In the genomic region with DNA sequence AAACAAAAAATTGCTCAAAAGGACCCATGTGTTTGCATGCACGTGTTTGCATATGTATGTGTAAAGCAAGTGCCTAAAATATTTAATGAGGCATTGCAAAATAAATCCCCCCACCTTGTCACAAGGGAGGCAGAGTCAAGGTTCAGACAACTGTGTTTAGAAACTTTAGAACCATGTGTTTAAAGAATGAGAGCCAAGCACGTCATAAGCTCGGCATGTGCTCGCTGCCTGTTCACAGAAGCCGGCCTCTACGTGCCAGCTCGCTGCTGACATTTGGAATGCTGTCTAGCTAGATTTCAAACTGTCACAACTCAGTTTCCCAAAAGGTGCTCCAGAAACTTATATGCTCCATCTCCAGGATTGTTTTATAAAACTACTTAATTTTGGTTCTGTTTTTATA, we compare ENCODE assay signal across 8 mouse cellular contexts. TPM values are rescaled to one million over a fixed set of nuclear protein-coding genes. Genes with fewer than 3 reads are reported as not detected.
DNase-seq lines count a peak whose midpoint lies in the region; ATAC-seq and TF ChIP-seq lines count a peak whose summit lies in the region.

No protein-coding gene starts in this region.

- no peak overlapping the region for H3K9ac ChIP-seq in heart, embryonic 12.5 days
- H3K9ac ChIP-seq in midbrain, postnatal 0 days (replicated peaks; ENCODE audit: low read length, poor library complexity, severe bottlenecking), result no peak overlapping the region
- H3K9ac ChIP-seq in hindbrain, embryonic 14.5 days, result no peak overlapping the region

- no peaks in the 10 kb centered on the region for H3K27me3 ChIP-seq in heart, embryonic 12.5 days (replicated peaks)
- no peaks in the 10 kb centered on the region for H3K27me3 ChIP-seq in midbrain, postnatal 0 days (ENCODE audit: insufficient read depth, low read length)
- no peaks in the 10 kb centered on the region for H3K27me3 ChIP-seq in hindbrain, embryonic 14.5 days (ENCODE audit: control insufficient read depth, insufficient read depth, low read length)

- no peak overlapping the region for H3K4me3 ChIP-seq in heart, embryonic 12.5 days
- no peak overlapping the region for H3K4me3 ChIP-seq in midbrain, postnatal 0 days (ENCODE audit: low read depth, low read length)
- H3K4me3 ChIP-seq in hindbrain, embryonic 14.5 days (replicated peaks; ENCODE audit: low read length), result no peak overlapping the region

- H3K36me3 ChIP-seq in heart, embryonic 12.5 days, result no peaks in the 10 kb centered on the region
- H3K36me3 ChIP-seq in midbrain, postnatal 0 days (ENCODE audit: insufficient read depth, low read length), result no peaks in the 10 kb centered on the region
- no peaks in the 10 kb centered on the region for H3K36me3 ChIP-seq in hindbrain, embryonic 14.5 days (replicated peaks; ENCODE audit: control insufficient read depth, insufficient read depth)

- peak; percentile 25 for DNase-seq in embryo, embryonic 10 days (ENCODE audit: low spot score)
- DNase-seq in embryo, embryonic 9.5 days (ENCODE audit: extremely low spot score), result no peak
- peak; percentile 12 for DNase-seq in brain, embryonic 18.5 days (ENCODE audit: low read depth, low spot score)
- peak; percentile 71 to 76 for DNase-seq in lung, adult 18-20 months
- no peak for DNase-seq in midbrain, postnatal 0 days (ENCODE audit: low spot score)
- DNase-seq in hindbrain, embryonic 14.5 days (ENCODE audit: low spot score), result no peak

- H3K4me1 ChIP-seq in heart, embryonic 12.5 days (replicated peaks), result peaks cover 23% of the 10 kb centered on the region
- no peaks in the 10 kb centered on the region for H3K4me1 ChIP-seq in midbrain, postnatal 0 days (ENCODE audit: insufficient read depth, low read length)
- no peaks in the 10 kb centered on the region for H3K4me1 ChIP-seq in hindbrain, embryonic 14.5 days (replicated peaks; ENCODE audit: control insufficient read depth, insufficient read depth, low read length)

- 23% methylated on average over 7 of the region's 7 CpGs for WGBS in heart, embryonic 12.5 days
- WGBS in midbrain, postnatal 0 days, result 68% methylated on average over 7 of the region's 7 CpGs
- WGBS in hindbrain, embryonic 14.5 days, result 72% methylated on average over 7 of the region's 7 CpGs

- TF ChIP-seq CTCF in midbrain, postnatal 0 days (IDR thresholded peaks at IDR 0.05), result no peak

- H3K4me2 ChIP-seq in heart, embryonic 12.5 days, result 0 out of 2 replicates have a peak overlapping the region, but pooled peaks have one; percentile 19
- H3K4me2 ChIP-seq in midbrain, postnatal 0 days (ENCODE audit: low read depth, low read length, poor library complexity, severe bottlenecking), result no peak overlapping the region
- no peak overlapping the region for H3K4me2 ChIP-seq in hindbrain, embryonic 14.5 days (replicated peaks)

- peak; percentile 59; the same call in 1 of the 2 replicates for ATAC-seq in heart, embryonic 12.5 days (ENCODE audit: insufficient number of reproducible peaks, low FRiP score)
- no peak for ATAC-seq in midbrain, postnatal 0 days (ENCODE audit: low FRiP score)
- ATAC-seq in hindbrain, embryonic 14.5 days (ENCODE audit: low FRiP score), result no peak
- ATAC-seq in granulocyte monocyte progenitor cell, adult 5-6 weeks (replicated peaks; ENCODE audit: poor library complexity, severe bottlenecking), result no peak

- H3K9me3 ChIP-seq in heart, embryonic 12.5 days (replicated peaks), result peaks cover 10% of the 10 kb centered on the region
- no peaks in the 10 kb centered on the region for H3K9me3 ChIP-seq in midbrain, postnatal 0 days (ENCODE audit: low read length)
- H3K9me3 ChIP-seq in hindbrain, embryonic 14.5 days (ENCODE audit: control insufficient read depth, low read length), result no peaks in the 10 kb centered on the region

- peak overlapping the region; percentile 60; the same call in 1 of the 2 replicates for H3K27ac ChIP-seq in heart, embryonic 12.5 days (ENCODE audit: poor library complexity, severe bottlenecking)
- H3K27ac ChIP-seq in midbrain, postnatal 0 days (ENCODE audit: low read depth, low read length), result no peak overlapping the region
- H3K27ac ChIP-seq in hindbrain, embryonic 14.5 days, result no peak overlapping the region

RNA-seq across cellular contexts. Expression of a gene that starts 27.5 kb away (rescaled TPM):
- polyA plus RNA-seq in heart, embryonic 12.5 days (2016; fragmentation: Nextera tagmentation; extraction: Ambion mirVana), result 213 and 221 TPM in 2 replicates
- total RNA-seq in midbrain, postnatal 0 days (2014; rRNA removed), result 44.8 and 47.1 TPM in 2 replicates
- polyA plus RNA-seq in midbrain, postnatal 0 days (2015; fragmentation: Nextera tagmentation; extraction: Ambion mirVana), result 54.2 and 58.8 TPM in 2 replicates
- 67.8 and 80.7 TPM in 2 replicates for polyA plus RNA-seq in hindbrain, embryonic 14.5 days (2014; fragmentation: Nextera tagmentation; extraction: Ambion mirVana)
- total RNA-seq in granulocyte monocyte progenitor cell, adult 5-6 weeks (2014; fragmentation: Nextera tagmentation), result 34.3 and 48.5 TPM in 2 replicates
- total RNA-seq in granulocyte monocyte progenitor cell, adult 5-6 weeks (2017), result 49.3 and 67.1 TPM in 2 replicates

Comparison
In these comparisons a context has a peak if more than half of its experiments do, and no peak if none do; other contexts are left out.
1. DNase-seq: peak in embryo, embryonic 10 days (single experiment), brain, embryonic 18.5 days (single experiment) and lung, adult 18-20 months (2 of 2); none in embryo, embryonic 9.5 days (single experiment), midbrain, postnatal 0 days (single experiment) and hindbrain, embryonic 14.5 days (single experiment).